Mouse (Mus musculus) MEL (cell line): ENCODE results near the gene Bmpr2. TPM values are rescaled to one million over a fixed set of nuclear protein-coding genes. Genes with fewer than 3 reads are reported as not detected.

Source experiments
- DNase-seq: peaks from one replicate; pipeline ENCODE4 v3.0.0; 2011; ENCODE audit warnings: low read depth, low spot score
- H3K27ac ChIP-seq: 2 replicates; pipeline ENCODE4 v1.5.1; 2012; ENCODE audit warnings: low read depth, mild to moderate bottlenecking, control low read depth, low read length, moderate library complexity; ENCODE audit not compliant: control insufficient read depth
- H3K27me3 ChIP-seq, 2 experiments: fragments of 150-350 bp in 1 of 2; sonication (generic) in 1 of 2; 2 replicates each; pipeline ENCODE4 v1.6.1; 2012; ENCODE audit warnings: low read length in 2 of 2, mild to moderate bottlenecking in 2 of 2, improper control_type of control experiment in 1 of 2, moderate library complexity in 1 of 2; ENCODE audit not compliant: insufficient read depth in 2 of 2, control insufficient read depth in 1 of 2
- H3K36me3 ChIP-seq, 2 experiments: 2 replicates each; pipeline ENCODE4 v1.6.1; 2012 to 2014; ENCODE audit warnings: low read length in 2 of 2, improper control_type of control experiment in 1 of 2, inconsistent platforms in 1 of 2, mild to moderate bottlenecking in 1 of 2; ENCODE audit not compliant: insufficient read depth in 2 of 2, control insufficient read depth in 1 of 2
- H3K4me1 ChIP-seq, 2 experiments: fragments of 150-350 bp in 1 of 2; sonication (generic) in 1 of 2; 2 replicates each; pipeline ENCODE4 v1.6.1; 2012; ENCODE audit warnings: low read length in 2 of 2, improper control_type of control experiment in 1 of 2, mild to moderate bottlenecking in 1 of 2; ENCODE audit not compliant: insufficient read depth in 2 of 2, control insufficient read depth in 1 of 2
- H3K4me3 ChIP-seq, 2 experiments: fragments of 150-350 bp in 1 of 2; sonication (generic) in 1 of 2; 2 replicates each; pipeline ENCODE4 v1.5.1; 2012; ENCODE audit warnings: low read depth in 2 of 2, low read length in 2 of 2, mild to moderate bottlenecking in 2 of 2, moderate library complexity in 2 of 2, control low read depth in 1 of 2, improper control_type of control experiment in 1 of 2; ENCODE audit not compliant: control insufficient read depth in 1 of 2, insufficient read depth in 1 of 2
- H3K79me2 ChIP-seq: 2 replicates; pipeline ENCODE4 v1.6.1; 2012; ENCODE audit warnings: mild to moderate bottlenecking, low read length, moderate library complexity; ENCODE audit not compliant: control insufficient read depth, poor library complexity, insufficient read depth
- H3K9ac ChIP-seq: 2 replicates; pipeline ENCODE4 v1.6.1; 2012; ENCODE audit warnings: low read depth, mild to moderate bottlenecking, control low read depth, low read length, moderate library complexity; ENCODE audit not compliant: control insufficient read depth, poor library complexity, severe bottlenecking
- H3K9me3 ChIP-seq: fragments of 150-350 bp; sonication (generic); replicated peaks from 2 replicates; pipeline ENCODE4 v1.6.1; 2012; ENCODE audit warnings: mild to moderate bottlenecking, low read length, improper control_type of control experiment, moderate library complexity; ENCODE audit not compliant: insufficient read depth
- BHLHE40 ChIP-seq: IDR thresholded peaks from 2 replicates; pipeline ENCODE4 v1.6.1; 2012; ENCODE audit warnings: low read depth, mild to moderate bottlenecking, inconsistent platforms, low read length, improper control_type of control experiment, borderline replicate concordance
- CHD1 ChIP-seq: IDR thresholded peaks from 2 replicates; pipeline ENCODE4 v1.6.1; 2012; ENCODE audit warnings: low read depth, mild to moderate bottlenecking, inconsistent platforms, low read length, improper control_type of control experiment
- ELF1 ChIP-seq: IDR thresholded peaks from 2 replicates; pipeline ENCODE4 v1.6.1; 2014; ENCODE audit warnings: low read depth, mild to moderate bottlenecking, inconsistent platforms, low read length, improper control_type of control experiment, moderate library complexity
- EP300 ChIP-seq, 2 experiments: IDR thresholded peaks; 2 replicates each; pipeline ENCODE4 v1.6.1; 2011; ENCODE audit warnings: improper control_type of control experiment in 2 of 2, low read length in 2 of 2, low read depth in 1 of 2, mild to moderate bottlenecking in 1 of 2
- ETS1 ChIP-seq: IDR thresholded peaks from 2 replicates; pipeline ENCODE4 v1.6.1; 2012; ENCODE audit warnings: low read depth, mild to moderate bottlenecking, inconsistent platforms, low read length, improper control_type of control experiment, moderate library complexity
- GATA1 ChIP-seq: IDR thresholded peaks from 2 replicates; pipeline ENCODE4 v1.6.1; 2011; ENCODE audit warnings: low read depth, low read length, improper control_type of control experiment
- HCFC1 ChIP-seq: IDR thresholded peaks from 2 replicates; pipeline ENCODE4 v1.6.1; 2012; ENCODE audit warnings: low read depth, mild to moderate bottlenecking, inconsistent platforms, low read length, improper control_type of control experiment, moderate library complexity
- MAFK ChIP-seq: IDR thresholded peaks from 2 replicates; pipeline ENCODE4 v1.6.1; 2011; ENCODE audit warnings: low read depth, mild to moderate bottlenecking, low read length, improper control_type of control experiment, borderline replicate concordance
- MEF2A ChIP-seq: IDR thresholded peaks from 2 replicates; pipeline ENCODE4 v1.6.1; 2014; ENCODE audit warnings: low read depth, mild to moderate bottlenecking, inconsistent platforms, low read length, improper control_type of control experiment; ENCODE audit not compliant: poor library complexity, insufficient replicate concordance, severe bottlenecking; ENCODE audit errors: extremely low read depth
- MYB ChIP-seq: IDR thresholded peaks from 2 replicates; pipeline ENCODE4 v1.6.1; 2011; ENCODE audit warnings: mild to moderate bottlenecking, low read depth, low read length, improper control_type of control experiment
- MYC ChIP-seq: IDR thresholded peaks from 2 replicates; pipeline ENCODE4 v1.6.1; 2011; ENCODE audit warnings: low read depth, mild to moderate bottlenecking, low read length, improper control_type of control experiment, moderate library complexity
- NELFE ChIP-seq: IDR thresholded peaks from 2 replicates; pipeline ENCODE4 v1.6.1; 2011; ENCODE audit warnings: low read depth, low read length, improper control_type of control experiment
- RCOR1 ChIP-seq: IDR thresholded peaks from 2 replicates; pipeline ENCODE4 v1.6.1; 2012; ENCODE audit warnings: low read depth, mild to moderate bottlenecking, inconsistent platforms, low read length, improper control_type of control experiment
- SIN3A ChIP-seq: IDR thresholded peaks from 2 replicates; pipeline ENCODE4 v1.6.1; 2012; ENCODE audit warnings: low read length, improper control_type of control experiment, inconsistent platforms
- SMC3 ChIP-seq: IDR thresholded peaks from 2 replicates; pipeline ENCODE4 v1.6.1; 2011; ENCODE audit warnings: low read depth, low read length, improper control_type of control experiment
- TAL1 ChIP-seq: IDR thresholded peaks from 2 replicates; pipeline ENCODE4 v1.6.1; 2012; ENCODE audit warnings: mild to moderate bottlenecking, inconsistent platforms, low read length, moderate library complexity, mixed read lengths
- TBP ChIP-seq: IDR thresholded peaks from 2 replicates; pipeline ENCODE4 v1.8.0; 2011; ENCODE audit warnings: low read depth, low read length, improper control_type of control experiment
- TCF12 ChIP-seq: IDR thresholded peaks from 2 replicates; pipeline ENCODE4 v1.6.1; 2014; ENCODE audit warnings: low read depth, mild to moderate bottlenecking, inconsistent platforms, low read length, improper control_type of control experiment, moderate library complexity
- USF1 ChIP-seq: IDR thresholded peaks from 2 replicates; pipeline ENCODE4 v1.6.1; 2014; ENCODE audit warnings: low read depth, mild to moderate bottlenecking, inconsistent platforms, low read length, improper control_type of control experiment, moderate library complexity
- ZKSCAN1 ChIP-seq: IDR thresholded peaks from 2 replicates; pipeline ENCODE4 v1.6.1; 2012; ENCODE audit warnings: low read depth, mild to moderate bottlenecking, inconsistent platforms, low read length, improper control_type of control experiment, moderate library complexity
- polyA plus RNA-seq, 2 experiments: library from polyadenylated mRNA; stranded (reverse) in 1 of 2; unstranded in 1 of 2; fragments of >175 nt in 1 of 2; fragments of >200 nt in 1 of 2; gene quantifications; 2 replicates each; pipeline versions ENCODE4 v1.2.1 to v1.2.4; 2012; ENCODE audit warnings: low replicate concordance in 2 of 2, low read depth in 1 of 2; ENCODE audit not compliant: insufficient read length in 2 of 2, insufficient read depth in 1 of 2, missing spikeins in 1 of 2
- total RNA-seq: library from RNA; depleted of rRNA; stranded (reverse); fragments of 300-350 nt; gene quantifications from 2 replicates; pipeline ENCODE4 v1.2.3, GENCODE M21; 2012

Gene Bmpr2
- total and polyA plus RNA-seq, 3 experiments = 2.3 to 18.6 (median 3.1) TPM

DNA sequence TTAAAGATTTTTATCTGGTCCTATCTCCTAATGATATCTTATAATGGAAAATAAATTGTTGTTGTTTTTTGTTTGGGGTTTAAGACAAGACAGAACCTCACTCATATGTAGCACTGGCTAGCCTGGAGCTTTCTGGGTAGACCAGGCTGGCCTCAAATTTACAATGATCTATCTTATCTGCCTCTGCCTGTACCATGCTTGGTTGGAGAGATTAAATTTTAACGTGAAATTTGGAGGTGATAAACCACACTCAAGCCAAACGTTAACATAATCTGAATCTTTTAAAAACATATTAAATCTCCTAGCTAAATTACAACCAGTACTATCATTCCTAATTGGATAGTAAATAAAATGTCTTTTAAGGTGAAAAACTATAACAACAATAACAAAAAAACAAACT, 66.2 kb downstream of the Bmpr2 start (continued):
- TF ChIP-seq MEF2A = no peak

DNA sequence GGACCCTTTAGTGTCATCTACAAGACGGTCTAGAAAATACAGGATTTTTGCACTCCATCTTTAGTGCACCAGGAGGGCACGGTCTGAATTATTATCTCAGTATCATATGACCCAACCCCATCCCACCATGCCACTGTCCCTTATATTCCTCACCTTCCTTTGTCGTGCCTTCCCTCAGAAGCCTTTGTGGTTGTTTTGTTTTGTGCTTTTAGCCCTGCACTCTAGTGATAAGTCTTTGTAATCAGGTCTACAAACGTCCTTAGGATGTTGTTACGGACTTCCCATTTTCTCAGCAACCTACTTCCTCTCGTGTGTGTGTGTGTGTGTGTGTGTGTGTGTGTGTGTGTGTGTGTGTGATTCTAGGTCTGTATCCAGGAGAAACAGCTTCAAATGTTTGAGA, 67.0 kb downstream of the Bmpr2 start:
- Histone ChIP-seq H3K4me3 (no peak overlapping the region), H3K4me1 (peaks cover 16 to 31% of the 10 kb centered on the region in 2 experiments), H3K79me2 (peaks cover 2% of the 10 kb centered on the region; the same call in 1 of the 2 replicates), H3K9ac (no peak overlapping the region), H3K27me3 (no peaks in the 10 kb centered on the region), H3K27ac (peak overlapping the region; percentile 82), H3K36me3 (peaks cover 0 to 37% of the 10 kb centered on the region in 2 experiments; a peak in 2 of 4 replicates), H3K9me3 (no peaks in the 10 kb centered on the region)
- DNase-seq = peak; percentile 93
- TF ChIP-seq TAL1 = peak; percentile 97
- TF ChIP-seq USF1 = peak; percentile 79
- peak; percentile 74; the same call in 1 of the 2 replicates for TF ChIP-seq MAFK
- TF ChIP-seq MEF2A = no peak
- peak; percentile 99 for TF ChIP-seq EP300 (IDR thresholded peaks at IDR 0.05; ENCODE audit: low read depth in 1 of 2, low read length in 2 of 2)
- peak; percentile 86 for TF ChIP-seq SIN3A
- peak; percentile 97 for TF ChIP-seq TCF12
- TF ChIP-seq SMC3 = no peak
- 0 out of 2 replicates have a peak, but pooled peaks have one; percentile 39 for TF ChIP-seq TBP
- no peak for TF ChIP-seq NELFE
- TF ChIP-seq HCFC1 = peak; percentile 60
- peak; percentile 75; the same call in 1 of the 2 replicates for TF ChIP-seq BHLHE40
- peak; percentile 93 for TF ChIP-seq ETS1
- TF ChIP-seq RCOR1 = peak; percentile 97
- no peak for TF ChIP-seq ZKSCAN1
- TF ChIP-seq CHD1 = no peak
- peak; percentile 71 for TF ChIP-seq MYC
- TF ChIP-seq GATA1 = peak; percentile 98
- TF ChIP-seq MYB = peak; percentile 86
- peak; percentile 57 for TF ChIP-seq ELF1
